Mouse (Mus musculus) CH12.LX (cell line): ENCODE measurements around the gene Fam129c. TPM values are rescaled to one million over a fixed set of nuclear protein-coding genes. Genes with fewer than 3 reads are reported as not detected.
A peak's percentile ranks its signal among the peaks of the same experiment; 100 is the strongest.

ENCODE experiments used
- DNase-seq: peaks from one replicate; pipeline ENCODE4 v3.0.0-alpha.2; 2013; ENCODE audit errors: extremely low read depth
- H3K27ac ChIP-seq: 2 replicates; pipeline ENCODE4 v1.5.1; 2012; ENCODE audit warnings: low read depth, mild to moderate bottlenecking, control low read depth, moderate library complexity; ENCODE audit not compliant: insufficient read depth
- H3K27me3 ChIP-seq: replicated peaks from 2 replicates; pipeline ENCODE3; 2012; ENCODE audit warnings: inconsistent platforms
- H3K36me3 ChIP-seq, 2 experiments: replicated peaks in 1 of 2; 2 replicates each; pipeline versions ENCODE3 to v1.6.1; 2012; ENCODE audit warnings: inconsistent platforms in 1 of 2, low read length in 1 of 2, mild to moderate bottlenecking in 1 of 2, mixed read lengths in 1 of 2, moderate library complexity in 1 of 2; ENCODE audit not compliant: control insufficient read depth in 1 of 2, insufficient read depth in 1 of 2
- H3K4me1 ChIP-seq, 2 experiments: 2 replicates each; pipeline ENCODE4 v1.6.1; 2012; ENCODE audit warnings: inconsistent platforms in 1 of 2, moderate library complexity in 1 of 2; ENCODE audit not compliant: insufficient read depth in 2 of 2, control insufficient read depth in 1 of 2
- H3K4me2 ChIP-seq: 2 replicates; pipeline ENCODE4 v1.6.1; 2012; ENCODE audit warnings: low read depth, mild to moderate bottlenecking, control low read depth; ENCODE audit not compliant: poor library complexity, insufficient read depth, severe bottlenecking
- H3K4me3 ChIP-seq, 3 experiments: fragments of 150-350 bp in 1 of 3; sonication (generic) in 1 of 3; replicated peaks in 1 of 3; 2 replicates each; pipeline versions ENCODE3 to v1.5.1; 2011 to 2012; ENCODE audit warnings: low read depth in 2 of 3, low read length in 2 of 3, mild to moderate bottlenecking in 2 of 3, moderate library complexity in 2 of 3, control low read depth in 1 of 3, improper control_type of control experiment in 1 of 3, inconsistent platforms in 1 of 3, mixed read lengths in 1 of 3; ENCODE audit not compliant: poor library complexity in 1 of 3
- H3K79me2 ChIP-seq: replicated peaks from 2 replicates; pipeline ENCODE4 v1.6.1; 2012; ENCODE audit warnings: mild to moderate bottlenecking, moderate library complexity; ENCODE audit not compliant: control insufficient read depth, poor library complexity, insufficient read depth, severe bottlenecking; ENCODE audit errors: extremely low read depth
- H3K9ac ChIP-seq: 2 replicates; pipeline ENCODE4 v1.6.1; 2012; ENCODE audit warnings: low read depth, mild to moderate bottlenecking, control low read depth, moderate library complexity; ENCODE audit not compliant: insufficient read depth
- H3K9me3 ChIP-seq: replicated peaks from 2 replicates; pipeline ENCODE3; 2012; ENCODE audit warnings: low read length, inconsistent platforms, mixed read lengths
- BHLHE40 ChIP-seq: IDR thresholded peaks from 2 replicates; pipeline ENCODE4 v1.6.1; 2011; ENCODE audit warnings: mild to moderate bottlenecking, low read depth, low read length, improper control_type of control experiment
- CHD1 ChIP-seq: IDR thresholded peaks from 2 replicates; pipeline ENCODE4 v1.6.1; 2012; ENCODE audit warnings: low read depth, low read length, improper control_type of control experiment, inconsistent platforms
- CHD2 ChIP-seq: IDR thresholded peaks from 2 replicates; pipeline ENCODE4 v1.6.1; 2011; ENCODE audit warnings: low read length, improper control_type of control experiment
- GABPA ChIP-seq: IDR thresholded peaks from 2 replicates; pipeline ENCODE4 v1.6.1; 2012; ENCODE audit warnings: low read depth, low read length, improper control_type of control experiment, inconsistent platforms; ENCODE audit not compliant: insufficient replicate concordance
- HCFC1 ChIP-seq: IDR thresholded peaks from 2 replicates; pipeline ENCODE4 v1.6.1; 2012; ENCODE audit warnings: low read depth, mild to moderate bottlenecking, inconsistent platforms, low read length, improper control_type of control experiment
- JUND ChIP-seq: conservative IDR thresholded peaks from 2 replicates; pipeline ENCODE4 v1.6.1; 2011; ENCODE audit warnings: low read depth, low read length, improper control_type of control experiment
- KAT2A ChIP-seq: IDR thresholded peaks from 2 replicates; pipeline ENCODE4 v1.6.1; 2012; ENCODE audit warnings: low read length, improper control_type of control experiment, inconsistent platforms; ENCODE audit not compliant: insufficient replicate concordance
- MAFK ChIP-seq: IDR thresholded peaks from 2 replicates; pipeline ENCODE4 v1.6.1; 2011; ENCODE audit warnings: low read length, improper control_type of control experiment; ENCODE audit not compliant: insufficient replicate concordance
- MAX ChIP-seq: IDR thresholded peaks from 2 replicates; pipeline ENCODE4 v1.6.1; 2011; ENCODE audit warnings: low read length, improper control_type of control experiment
- MAZ ChIP-seq: IDR thresholded peaks from 2 replicates; pipeline ENCODE4 v1.6.1; 2012; ENCODE audit warnings: low read depth, mild to moderate bottlenecking, inconsistent platforms, low read length, improper control_type of control experiment, moderate library complexity
- MEF2A ChIP-seq: IDR thresholded peaks from 2 replicates; pipeline ENCODE4 v1.6.1; 2014; ENCODE audit warnings: low read depth, mild to moderate bottlenecking, inconsistent platforms, low read length, improper control_type of control experiment, borderline replicate concordance
- MYC ChIP-seq: IDR thresholded peaks from 2 replicates; pipeline ENCODE4 v1.6.1; 2011; ENCODE audit warnings: low read depth, mild to moderate bottlenecking, improper control_type of control experiment, low read length
- NELFE ChIP-seq: IDR thresholded peaks from 2 replicates; pipeline ENCODE4 v1.6.1; 2011; ENCODE audit warnings: low read depth, low read length, improper control_type of control experiment
- NRF1 ChIP-seq: IDR thresholded peaks from 2 replicates; pipeline ENCODE4 v1.6.1; 2014; ENCODE audit warnings: low read depth, mild to moderate bottlenecking, inconsistent platforms, low read length, improper control_type of control experiment, moderate library complexity
- PAX5 ChIP-seq: IDR thresholded peaks from 2 replicates; pipeline ENCODE4 v1.6.1; 2012; ENCODE audit warnings: low read length, inconsistent platforms, mixed read lengths
- POLR2AphosphoS2 ChIP-seq: IDR thresholded peaks from 2 replicates; pipeline ENCODE4 v1.6.1; 2011; ENCODE audit warnings: low read depth, low read length, improper control_type of control experiment
- RCOR1 ChIP-seq: conservative IDR thresholded peaks from 2 replicates; pipeline ENCODE4 v1.6.1; 2012; ENCODE audit warnings: low read depth, mild to moderate bottlenecking, inconsistent platforms, low read length, improper control_type of control experiment
- SIN3A ChIP-seq: IDR thresholded peaks from 2 replicates; pipeline ENCODE4 v1.6.1; 2012; ENCODE audit warnings: low read length, improper control_type of control experiment, inconsistent platforms
- SMC3 ChIP-seq: IDR thresholded peaks from 2 replicates; pipeline ENCODE4 v1.6.1; 2011; ENCODE audit warnings: low read depth, low read length, improper control_type of control experiment
- TCF12 ChIP-seq: IDR thresholded peaks from 2 replicates; pipeline ENCODE4 v1.6.1; 2014; ENCODE audit warnings: low read depth, mild to moderate bottlenecking, inconsistent platforms, low read length, improper control_type of control experiment
- USF1 ChIP-seq: IDR thresholded peaks from 2 replicates; pipeline ENCODE4 v1.6.1; 2014; ENCODE audit warnings: low read depth, mild to moderate bottlenecking, inconsistent platforms, low read length, improper control_type of control experiment
- ZKSCAN1 ChIP-seq: IDR thresholded peaks from 2 replicates; pipeline ENCODE4 v1.6.1; 2012; ENCODE audit warnings: low read depth, inconsistent platforms, low read length, improper control_type of control experiment, borderline replicate concordance
- ZNF384 ChIP-seq: IDR thresholded peaks from 2 replicates; pipeline ENCODE4 v1.6.1; 2012; ENCODE audit warnings: low read depth, low read length, improper control_type of control experiment, inconsistent platforms
- dilution Hi-C: fragments of 300-500 bp; cut with MboI; formaldehyde crosslinking; loops from 2 replicates; pipeline ENCODE4 v1.14.3; 2020; ENCODE audit warnings: low sequenced_read_pairs; ENCODE audit not compliant: extremely low pct_unique_long_range_greater_than_20kb, extremely low pct_ligation_motif_present
- in situ Hi-C: fragments of 300-500 bp; cut with MboI; formaldehyde crosslinking; loops from 3 replicates; pipeline ENCODE4 v1.14.3; 2019; ENCODE audit warnings: low sequenced_read_pairs, low pct_ligation_motif_present, low pct_unique_long_range_greater_than_20kb, mixed read lengths
- polyA plus RNA-seq: library from polyadenylated mRNA; unstranded; fragments of >175 nt; gene quantifications from 2 replicates; pipeline ENCODE4 v1.2.1, GENCODE M21; 2012; ENCODE audit warnings: low read depth; ENCODE audit not compliant: insufficient read length
- total RNA-seq, 2 experiments: library from RNA; depleted of rRNA; stranded (reverse); fragments of 300-350 nt in 1 of 2; fragments of >200 nt in 1 of 2; gene quantifications; 2 replicates each; pipeline ENCODE4 v1.2.3; 2012 to 2014

The Fam129c gene
- total and polyA plus RNA-seq, 3 experiments: 89.2 to 98.6 (median 95.2) TPM

- Histone ChIP-seq H3K4me2 (no peak overlapping the region), H3K9ac (no peak overlapping the region), H3K27ac (no peak overlapping the region), H3K36me3 (peaks cover 59 to 88% of the 10 kb centered on the region in 2 experiments), H3K4me3 (no peak overlapping the region), H3K27me3 (no peaks in the 10 kb centered on the region), H3K79me2 (no peaks in the 10 kb centered on the region), H3K9me3 (no peaks in the 10 kb centered on the region), H3K4me1 (peaks cover 38 to 86% of the 10 kb centered on the region in 2 experiments)
- no peak for DNase-seq
- in situ Hi-C loops (no loop called here), dilution Hi-C loops (no loop called here)
- TF ChIP-seq CHD2 (no peak), KAT2A (no peak), TCF12 (no peak), NELFE (no peak)
These were observed 5.4 kb downstream of the Fam129c start for GRCm38 (mm10) chr8:71602666-71603334.

- dilution Hi-C loops: no loop called here
These were observed 6.6 kb downstream of the Fam129c start for GRCm38 (mm10) chr8:71604021-71604420.

More at GRCm38 (mm10) chr8:71604021-71604420, 6.6 kb downstream of the Fam129c start:
- no peak for DNase-seq
- in situ Hi-C loops: no loop called here
- H3K4me2 ChIP-seq: no peak overlapping the region
- H3K36me3 ChIP-seq: peaks cover 59 to 95% of the 10 kb centered on the region in 2 experiments
- peaks cover 29 to 78% of the 10 kb centered on the region in 2 experiments for H3K4me1 ChIP-seq
- 0 out of 2 replicates have a peak overlapping the region, but pooled peaks have one; percentile 6 for H3K27ac ChIP-seq
- H3K4me3 ChIP-seq: no peak overlapping the region
- H3K9me3 ChIP-seq: no peaks in the 10 kb centered on the region
- no peak for TF ChIP-seq MYC
- no peak for TF ChIP-seq SIN3A
- no peak for TF ChIP-seq CHD1
- no peak for TF ChIP-seq USF1
- TF ChIP-seq GABPA: no peak
- no peak for TF ChIP-seq POLR2AphosphoS2
- no peak for TF ChIP-seq ZKSCAN1
- no peak for TF ChIP-seq JUND
- TF ChIP-seq MAFK: no peak
- no peak for TF ChIP-seq PAX5
- TF ChIP-seq RCOR1: no peak
- TF ChIP-seq NELFE: no peak
- TF ChIP-seq MEF2A: no peak
- TF ChIP-seq HCFC1: no peak
- no peak for TF ChIP-seq MAZ
- TF ChIP-seq NRF1: no peak
- TF ChIP-seq SMC3: no peak
- TF ChIP-seq BHLHE40: no peak
- TF ChIP-seq ZNF384: no peak
- TF ChIP-seq MAX: no peak
- no peaks in the 10 kb centered on the region for H3K27me3 ChIP-seq
- no peaks in the 10 kb centered on the region for H3K79me2 ChIP-seq
- no peak overlapping the region for H3K9ac ChIP-seq
